Mouse (Mus musculus) ovary, postnatal 10 days (tissue): Measurements from ENCODE around the gene Ntng2.

ENCODE experiments used
- DNase-seq: peaks from one replicate; pipeline ENCODE4 v3.0.0; 2022; ENCODE audit warnings: low spot score

The Ntng2 gene

GRCm38 (mm10) chr2:29252599-29253204, at the start of gene Ntng2:
TSS of gene Ntng2 (minus strand) at chr2:29253005.
- DNase-seq: no peak

GRCm38 (mm10) chr2:29295557-29295956, 42.8 kb upstream of the Ntng2 start:
- DNase-seq: no peak

GRCm38 (mm10) chr2:29287651-29288050, 34.8 kb upstream of the Ntng2 start:
- DNase-seq: no peak

GRCm38 (mm10) chr2:29277703-29278121, 24.9 kb upstream of the Ntng2 start:
- DNase-seq: no peak

GRCm38 (mm10) chr2:29271803-29272518, 19.2 kb upstream of the Ntng2 start:
- DNase-seq: no peak

GRCm38 (mm10) chr2:29271098-29271497, 18.3 kb upstream of the Ntng2 start:
- DNase-seq: no peak

GRCm38 (mm10) chr2:29266810-29267209, 14.0 kb upstream of the Ntng2 start:
- no peak for DNase-seq

- DNase-seq: no peak
These were observed 9.7 kb upstream of the Ntng2 start for GRCm38 (mm10) chr2:29262436-29262915.

- DNase-seq: no peak
These were observed 8.3 kb upstream of the Ntng2 start for GRCm38 (mm10) chr2:29261126-29261525.

GRCm38 (mm10) chr2:29253205-29253865, 530 bp upstream of the Ntng2 start:
- no peak for DNase-seq

GRCm38 (mm10) chr2:29252059-29252598, 676 bp downstream of the Ntng2 start:
- DNase-seq: peak; percentile 36

- no peak for DNase-seq
These were observed 1.4 kb downstream of the Ntng2 start for GRCm38 (mm10) chr2:29251095-29252058.

- DNase-seq: no peak
These were observed 2.3 kb downstream of the Ntng2 start for GRCm38 (mm10) chr2:29250263-29251094.

GRCm38 (mm10) chr2:29249852-29250251, 3.0 kb downstream of the Ntng2 start:
- no peak for DNase-seq

GRCm38 (mm10) chr2:29248551-29248950, 4.3 kb downstream of the Ntng2 start:
- DNase-seq: no peak

- no peak for DNase-seq
These were observed 5.4 kb downstream of the Ntng2 start for GRCm38 (mm10) chr2:29247386-29247785.

- DNase-seq: no peak
These were observed 5.9 kb downstream of the Ntng2 start for GRCm38 (mm10) chr2:29246891-29247290.

GRCm38 (mm10) chr2:29246275-29246674, 6.5 kb downstream of the Ntng2 start:
- no peak for DNase-seq

GRCm38 (mm10) chr2:29245341-29245779, 7.4 kb downstream of the Ntng2 start:
- no peak for DNase-seq

GRCm38 (mm10) chr2:29239329-29239728, 13.5 kb downstream of the Ntng2 start:
- no peak for DNase-seq

GRCm38 (mm10) chr2:29237623-29238022, 15.2 kb downstream of the Ntng2 start:
- no peak for DNase-seq
